In genomic region chr1:127242888-127243588, GRCm38 (mm10) we compare ENCODE assay signal across 12 mouse cellular contexts. TPM values are rescaled to one million over a fixed set of nuclear protein-coding genes. Genes with fewer than 3 reads are reported as not detected.
DNase-seq lines count a peak whose midpoint lies in the region; ATAC-seq and TF ChIP-seq lines count a peak whose summit lies in the region.
"Had no signal": no experiment of that assay in that cellular context is flagged by ENCODE, and none has a peak within 500 bp of the region (broad histone marks: within the 10 kb centered on the region; RNA-seq: fewer than 3 reads in every experiment).

No protein-coding gene starts in this region.

- no peak for ATAC-seq in intestine, postnatal 0 days
- ATAC-seq in monocyte, adult 5-6 weeks (replicated peaks; ENCODE audit: insufficient number of reproducible peaks, low FRiP score, low TSS enrichment, poor library complexity, severe bottlenecking), result peak; percentile 38; the same call in 1 of the 2 replicates

- H3K36me3 ChIP-seq in intestine, postnatal 0 days (ENCODE audit: control insufficient read depth, insufficient read depth), result no peaks in the 10 kb centered on the region
- no peaks in the 10 kb centered on the region for H3K36me3 ChIP-seq in hindbrain, embryonic 10.5 days
- H3K36me3 ChIP-seq: forebrain, embryonic 10.5 days; midbrain, embryonic 10.5 days had no signal

- peaks cover 13% of the 10 kb centered on the region for H3K4me1 ChIP-seq in lung, adult 2 months (ENCODE audit: control insufficient read depth, insufficient read depth, low read length)
- peaks cover 17% of the 10 kb centered on the region for H3K4me1 ChIP-seq in intestine, postnatal 0 days (replicated peaks; ENCODE audit: control insufficient read depth, insufficient read depth, low read length)
- peaks cover 18% of the 10 kb centered on the region for H3K4me1 ChIP-seq in hindbrain, embryonic 10.5 days (replicated peaks)

- DNase-seq in gastrocnemius, adult 2 months, result no peak
- DNase-seq in gastrocnemius, adult 18-20 months (ENCODE audit: low spot score), result no peak
- no peak for DNase-seq in lung, adult 2 months
- DNase-seq in lung, postnatal 25 days (ENCODE audit: low spot score), result no peak
- no peak for DNase-seq in hindbrain, embryonic 10.5 days (ENCODE audit: low spot score)
- DNase-seq in T-cell, adult 2 months (ENCODE audit: low spot score), result no peak
- DNase-seq: adrenal gland, postnatal 14 days; kidney, postnatal 25 days had no signal

- 34% methylated on average over 6 of the region's 6 CpGs for WGBS in lung, adult 2 months
- 42% methylated on average over 6 of the region's 6 CpGs for WGBS in intestine, postnatal 0 days
- 77% methylated on average over 6 of the region's 6 CpGs for WGBS in hindbrain, embryonic 10.5 days

- no peaks in the 10 kb centered on the region for H3K27me3 ChIP-seq in intestine, postnatal 0 days (replicated peaks; ENCODE audit: control insufficient read depth, insufficient read depth, low read length)
- no peaks in the 10 kb centered on the region for H3K27me3 ChIP-seq in hindbrain, embryonic 10.5 days (ENCODE audit: insufficient read depth, poor library complexity, severe bottlenecking)

- no peaks in the 10 kb centered on the region for H3K9me3 ChIP-seq in intestine, postnatal 0 days (ENCODE audit: control insufficient read depth)
- H3K9me3 ChIP-seq in hindbrain, embryonic 10.5 days, result no peaks in the 10 kb centered on the region
- H3K9me3 ChIP-seq: forebrain, embryonic 10.5 days; midbrain, embryonic 10.5 days had no signal

- TF ChIP-seq CTCF in gastrocnemius, adult 2 months (IDR thresholded peaks at IDR 0.05), result no peak
- TF ChIP-seq CTCF in lung, adult 2 months (IDR thresholded peaks at IDR 0.05; ENCODE audit: insufficient read depth, low read length), result no peak
- no peak for TF ChIP-seq CTCF in intestine, postnatal 0 days (IDR thresholded peaks at IDR 0.05; ENCODE audit: low read depth)

- H3K9ac ChIP-seq in intestine, postnatal 0 days (ENCODE audit: low read depth, low read length), result no peak overlapping the region

- 0 out of 2 replicates have a peak overlapping the region, but pooled peaks have one; percentile 24 for H3K27ac ChIP-seq in gastrocnemius, adult 2 months
- H3K27ac ChIP-seq in intestine, postnatal 0 days (ENCODE audit: low read depth, low read length), result peak overlapping the region; percentile 17; the same call in 1 of the 2 replicates
- no peak overlapping the region for H3K27ac ChIP-seq in hindbrain, embryonic 10.5 days
- H3K27ac ChIP-seq: forebrain, embryonic 10.5 days; midbrain, embryonic 10.5 days had no signal

- intact Hi-C loops in gastrocnemius, adult 2 months (cut with DNase I), result no loop called here

- H3K4me3 ChIP-seq in gastrocnemius, adult 2 months, result peak overlapping the region; percentile 45
- H3K4me3 ChIP-seq in lung, adult 2 months (replicated peaks; ENCODE audit: extremely low read depth, low read depth, low read length), result peak overlapping the region; percentile 11
- no peak overlapping the region for H3K4me3 ChIP-seq in intestine, postnatal 0 days (ENCODE audit: low read depth, low read length)
- H3K4me3 ChIP-seq in hindbrain, embryonic 10.5 days, result no peak overlapping the region
- H3K4me3 ChIP-seq: forebrain, embryonic 10.5 days; midbrain, embryonic 10.5 days had no signal

- no peak for TF ChIP-seq POLR2A in lung, adult 2 months (IDR thresholded peaks at IDR 0.05; ENCODE audit: borderline replicate concordance, extremely low read depth, low read depth, low read length)

- peak overlapping the region; percentile 30 for H3K4me2 ChIP-seq in intestine, postnatal 0 days (replicated peaks; ENCODE audit: low read depth)

RNA-seq across cellular contexts. Expression of gene Mgat5, which starts 38.2 kb away (rescaled TPM):
- 1 to 10 TPM in 1 of 2 experiments, under 1 TPM in 1; 0.79 to 1.5 TPM for total RNA-seq in gastrocnemius, adult 2 months (2021)
- total RNA-seq in gastrocnemius, adult 18-20 months (2021), result 1 to 10 TPM in 1 of 2 experiments, under 1 TPM in 1; 0.78 to 1.4 TPM
- polyA plus RNA-seq in lung, adult 2 months (2012; rRNA removed), result 6.9 and 9.0 TPM in 2 replicates
- polyA plus RNA-seq in intestine, postnatal 0 days (2015; fragmentation: Nextera tagmentation; extraction: Ambion mirVana), result 4.1 and 4.5 TPM in 2 replicates
- total RNA-seq in monocyte, adult 5-6 weeks (2017), result 19.4 to 35.1 TPM (median 21.1 TPM) in 3 replicates
- polyA plus RNA-seq in hindbrain, embryonic 10.5 days (2016; fragmentation: Nextera tagmentation; extraction: Ambion mirVana), result 4.7 and 7.0 TPM in 2 replicates

Comparison
In these comparisons a context has a peak if more than half of its experiments do, and no peak if none do; other contexts are left out.
1. H3K4me3 ChIP-seq: peak in gastrocnemius, adult 2 months (single experiment) and lung, adult 2 months (single experiment); none in intestine, postnatal 0 days (single experiment) and hindbrain, embryonic 10.5 days (single experiment).